Mouse (Mus musculus): ENCODE measurements at regions not wholly inside any gene's neighbourhood (a gene's known extent, or its start where the extent isn't known, plus 50 kb on each side); places are given as distances from the start of the nearest gene placed in this dataset.
A peak's percentile ranks its signal among the peaks of the same experiment; 100 is the strongest.

DNA sequence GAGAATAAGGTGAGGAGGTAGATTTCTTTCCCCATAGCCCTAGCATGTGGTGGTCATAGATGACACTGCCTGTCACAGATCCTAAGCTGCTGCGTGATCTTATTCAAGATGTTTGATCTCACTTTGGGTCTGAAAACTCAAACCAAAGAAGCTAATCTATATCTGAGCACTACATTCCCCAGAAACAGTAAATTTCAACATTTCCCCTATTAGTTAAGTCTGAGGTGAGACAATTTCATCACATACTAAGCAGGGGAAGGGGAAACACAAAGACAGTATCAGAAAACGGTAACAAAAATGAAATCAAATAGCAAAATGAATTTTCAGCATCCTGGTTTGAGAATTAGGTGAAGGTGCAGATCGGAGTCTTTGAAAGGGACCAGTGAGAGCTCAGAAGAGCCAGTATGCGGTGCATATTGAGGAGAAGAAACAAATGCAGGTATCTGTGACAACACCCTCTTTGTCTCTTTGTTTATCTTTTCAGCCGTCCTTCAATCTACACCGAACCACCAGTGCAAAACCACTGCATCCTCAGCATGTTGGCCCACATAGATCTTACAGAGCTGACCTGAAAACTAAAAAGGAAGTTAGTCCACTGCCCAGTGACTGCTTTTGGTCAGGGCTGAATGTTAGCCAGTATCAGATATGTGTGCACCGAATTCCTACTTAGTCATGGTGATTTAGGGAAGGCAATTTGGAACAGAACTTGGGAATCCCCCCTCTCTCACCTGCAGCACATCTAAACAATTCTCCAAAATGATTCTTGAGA is 247.0 kb downstream of the Ets1 start:
- Histone ChIP-seq H3K4me2 (ENCODE audit: low read depth, low read length) (no peak overlapping the region), H3K27me3 (replicated peaks; ENCODE audit: control insufficient read depth, insufficient read depth, low read length) (no peaks in the 10 kb centered on the region), H3K9me3 (ENCODE audit: control insufficient read depth, low read length) (no peaks in the 10 kb centered on the region), H3K36me3 (ENCODE audit: control insufficient read depth, insufficient read depth, low read length) (no peaks in the 10 kb centered on the region), H3K9ac (ENCODE audit: low read depth, low read length) (no peak overlapping the region), H3K4me1 (ENCODE audit: control insufficient read depth, insufficient read depth, low read length) (no peaks in the 10 kb centered on the region), H3K4me3 (ENCODE audit: low read depth, low read length) (no peak overlapping the region), H3K27ac (replicated peaks; ENCODE audit: low read depth, low read length) (no peak overlapping the region)
- DNase-seq (ENCODE audit: low spot score) (no peak), ATAC-seq (ENCODE audit: low read depth) (no peak)
- WGBS: 61% methylated on average over 7 of the region's 7 CpGs

DNA sequence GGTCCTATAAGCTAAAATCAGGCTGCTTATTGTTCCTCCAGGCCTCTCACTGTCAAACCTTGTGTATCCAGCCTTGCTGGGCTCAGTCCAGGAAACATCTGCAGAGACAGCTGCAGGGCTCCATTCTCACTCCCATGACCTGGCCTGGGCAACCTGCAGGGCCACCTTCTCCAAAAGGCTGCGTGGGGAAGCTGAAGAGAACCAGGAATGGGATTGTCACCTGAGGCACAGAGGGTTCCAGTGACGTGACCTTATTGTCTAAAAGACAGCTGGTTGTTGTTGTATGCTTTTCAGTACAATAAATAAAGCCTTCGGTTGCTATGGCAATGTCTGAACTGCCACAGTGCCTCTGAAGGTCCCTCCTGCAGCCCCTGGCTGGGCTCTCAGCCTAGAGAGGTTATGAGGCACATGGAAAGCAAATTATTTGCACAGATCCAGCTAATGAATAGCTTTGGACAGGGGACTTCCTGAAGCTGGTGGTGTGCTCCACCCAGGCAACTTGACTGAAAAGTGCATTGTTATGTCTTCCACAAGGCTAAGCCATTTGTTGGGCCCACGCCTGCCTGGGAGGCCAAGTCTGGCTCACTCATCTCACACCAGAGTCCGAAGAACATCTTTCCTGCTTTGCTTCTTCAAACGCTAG is 250.1 kb downstream of the Ets1 start:
- Histone ChIP-seq H3K4me3 (ENCODE audit: low read depth, low read length) (no peak overlapping the region), H3K27ac (replicated peaks; ENCODE audit: low read depth, low read length) (no peak overlapping the region), H3K9me3 (ENCODE audit: control insufficient read depth, low read length) (no peaks in the 10 kb centered on the region), H3K27me3 (replicated peaks; ENCODE audit: control insufficient read depth, insufficient read depth, low read length) (no peaks in the 10 kb centered on the region), H3K4me2 (ENCODE audit: low read depth, low read length) (no peak overlapping the region), H3K9ac (ENCODE audit: low read depth, low read length) (no peak overlapping the region), H3K36me3 (ENCODE audit: control insufficient read depth, insufficient read depth, low read length) (no peaks in the 10 kb centered on the region), H3K4me1 (ENCODE audit: control insufficient read depth, insufficient read depth, low read length) (no peaks in the 10 kb centered on the region)
- ATAC-seq (ENCODE audit: low read depth): no peak
- WGBS: 67% methylated on average over 6 of the region's 6 CpGs
- DNase-seq (ENCODE audit: low spot score): peak; percentile 42

DNA sequence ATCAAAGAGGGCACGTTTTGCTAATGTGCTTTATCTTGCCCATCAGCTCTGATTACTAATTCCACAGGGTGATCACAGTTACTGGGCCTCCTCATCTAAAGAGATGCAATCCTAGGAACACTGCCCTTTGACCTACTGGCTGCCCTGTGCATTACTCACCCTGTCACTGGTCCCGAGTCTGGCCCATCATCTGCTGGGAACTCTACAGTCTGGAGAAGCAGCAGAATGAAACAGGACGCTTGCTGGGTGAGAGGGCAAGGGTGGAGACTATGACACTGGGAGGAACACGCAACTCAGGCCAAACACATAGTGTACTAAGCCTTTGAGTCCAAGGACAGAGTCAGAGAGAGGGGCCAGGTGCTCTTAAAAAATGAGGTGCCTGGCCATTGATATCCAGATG is 263.8 kb downstream of the Ets1 start:
- no peaks in the 10 kb centered on the region for H3K9me3 ChIP-seq (ENCODE audit: control insufficient read depth, low read length)
- H3K36me3 ChIP-seq (ENCODE audit: control insufficient read depth, insufficient read depth, low read length): no peaks in the 10 kb centered on the region
- H3K4me2 ChIP-seq (ENCODE audit: low read depth, low read length): no peak overlapping the region
- H3K4me1 ChIP-seq (ENCODE audit: control insufficient read depth, insufficient read depth, low read length): no peaks in the 10 kb centered on the region
- no peaks in the 10 kb centered on the region for H3K27me3 ChIP-seq (replicated peaks; ENCODE audit: control insufficient read depth, insufficient read depth, low read length)
- no peak overlapping the region for H3K27ac ChIP-seq (replicated peaks; ENCODE audit: low read depth, low read length)
- no peak overlapping the region for H3K4me3 ChIP-seq (ENCODE audit: low read depth, low read length)
- DNase-seq (ENCODE audit: low spot score): no peak
- no peak overlapping the region for H3K9ac ChIP-seq (ENCODE audit: low read depth, low read length)
- ATAC-seq (ENCODE audit: low read depth): no peak
- 38% methylated on average over 4 of the region's 4 CpGs for WGBS

DNA sequence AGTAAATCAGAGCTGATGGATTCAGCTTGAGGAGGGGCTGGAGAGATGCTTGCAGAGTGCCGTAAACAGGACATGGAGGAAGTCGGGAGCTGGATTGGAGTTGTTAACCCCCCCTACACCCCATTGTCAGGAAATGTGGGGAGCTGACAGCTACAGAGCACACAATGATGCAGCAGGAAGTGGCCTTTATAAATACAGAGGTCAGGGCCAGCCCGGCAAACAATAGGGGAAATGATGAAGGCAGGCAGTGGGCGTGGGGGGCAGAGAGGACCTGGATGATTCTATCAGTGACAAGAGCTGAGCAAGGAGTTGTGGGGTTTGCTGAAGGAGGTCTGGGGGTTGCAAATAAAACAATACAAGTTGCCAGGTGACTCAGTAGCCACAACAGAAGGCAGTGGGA is 265.3 kb downstream of the Ets1 start:
- H3K4me1 ChIP-seq (ENCODE audit: control insufficient read depth, insufficient read depth, low read length): no peaks in the 10 kb centered on the region
- H3K4me3 ChIP-seq (ENCODE audit: low read depth, low read length): no peak overlapping the region
- H3K9me3 ChIP-seq (ENCODE audit: control insufficient read depth, low read length): no peaks in the 10 kb centered on the region
- H3K27me3 ChIP-seq (replicated peaks; ENCODE audit: control insufficient read depth, insufficient read depth, low read length): no peaks in the 10 kb centered on the region
- H3K4me2 ChIP-seq (ENCODE audit: low read depth, low read length): no peak overlapping the region
- no peak overlapping the region for H3K27ac ChIP-seq (replicated peaks; ENCODE audit: low read depth, low read length)
- H3K36me3 ChIP-seq (ENCODE audit: control insufficient read depth, insufficient read depth, low read length): no peaks in the 10 kb centered on the region
- peak; percentile 41 for DNase-seq (ENCODE audit: low spot score)
- ATAC-seq (ENCODE audit: low read depth): no peak
- 53% methylated on average over 4 of the region's 4 CpGs for WGBS
- H3K9ac ChIP-seq (ENCODE audit: low read depth, low read length): no peak overlapping the region

DNA sequence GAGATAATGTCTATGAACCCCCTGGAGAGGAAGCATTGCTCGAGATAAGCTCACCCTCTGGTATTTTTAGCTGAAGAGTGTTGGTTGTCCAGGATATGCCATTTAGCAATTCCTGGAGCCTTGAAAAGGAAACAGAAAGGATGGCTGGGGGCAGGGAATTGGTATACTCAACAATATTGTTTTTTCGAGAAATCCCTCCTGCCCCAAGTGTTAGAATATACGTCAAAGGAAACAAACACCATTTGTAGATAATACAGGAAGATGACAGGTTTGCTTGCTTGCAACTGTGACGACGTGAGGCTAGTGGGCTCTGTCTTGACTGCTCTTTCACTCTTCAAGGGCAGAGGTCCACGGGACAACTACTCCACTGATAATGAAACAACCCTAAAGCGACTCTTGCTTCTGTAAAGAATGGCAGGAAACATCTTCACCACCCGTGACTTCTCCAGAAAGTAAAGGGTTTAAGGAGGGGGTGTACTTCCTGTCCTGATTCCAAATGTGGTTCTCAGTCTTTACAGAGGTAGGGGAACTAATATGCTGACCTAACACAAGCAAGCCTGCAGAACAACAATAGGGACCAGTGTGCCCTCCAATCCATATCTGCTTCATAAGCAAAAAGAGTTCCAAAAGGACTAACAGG is 270.3 kb downstream of the Ets1 start:
- no peak for ATAC-seq (ENCODE audit: low read depth)

DNA sequence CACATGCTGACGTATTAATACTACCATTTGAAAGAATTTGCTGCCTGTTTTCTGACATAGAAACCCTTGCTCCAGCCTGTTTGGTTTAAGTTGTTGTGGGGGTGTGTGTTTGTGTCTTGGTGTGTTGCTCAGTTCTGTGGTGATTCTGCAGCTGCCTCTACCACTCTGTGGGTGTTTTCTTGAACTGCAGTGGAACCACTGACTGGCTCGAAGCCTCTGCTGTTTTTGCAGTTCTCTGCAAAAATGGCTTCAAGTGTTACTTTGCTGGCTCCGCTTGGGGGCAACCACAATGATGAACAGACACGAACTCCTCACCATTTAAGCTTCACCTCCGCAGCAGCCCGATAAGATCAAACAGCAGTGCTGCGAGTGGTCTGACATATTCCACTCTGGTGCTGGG is 274.6 kb downstream of the Ets1 start:
- 83% methylated on average over 7 of the region's 7 CpGs for WGBS

More for the DNA sequence above, 270.3 kb downstream of the Ets1 start:
- H3K27me3 ChIP-seq (replicated peaks; ENCODE audit: control insufficient read depth, insufficient read depth, low read length): no peaks in the 10 kb centered on the region
- peak; percentile 12 for DNase-seq (ENCODE audit: low spot score)
- H3K27ac ChIP-seq (replicated peaks; ENCODE audit: low read depth, low read length): no peak overlapping the region
- no peaks in the 10 kb centered on the region for H3K9me3 ChIP-seq (ENCODE audit: control insufficient read depth, low read length)
- no peak overlapping the region for H3K9ac ChIP-seq (ENCODE audit: low read depth, low read length)
- no peak overlapping the region for H3K4me2 ChIP-seq (ENCODE audit: low read depth, low read length)
- no peaks in the 10 kb centered on the region for H3K4me1 ChIP-seq (ENCODE audit: control insufficient read depth, insufficient read depth, low read length)
- no peaks in the 10 kb centered on the region for H3K36me3 ChIP-seq (ENCODE audit: control insufficient read depth, insufficient read depth, low read length)
- H3K4me3 ChIP-seq (ENCODE audit: low read depth, low read length): no peak overlapping the region
- WGBS: 70% methylated on average over 8 of the region's 8 CpGs

DNA sequence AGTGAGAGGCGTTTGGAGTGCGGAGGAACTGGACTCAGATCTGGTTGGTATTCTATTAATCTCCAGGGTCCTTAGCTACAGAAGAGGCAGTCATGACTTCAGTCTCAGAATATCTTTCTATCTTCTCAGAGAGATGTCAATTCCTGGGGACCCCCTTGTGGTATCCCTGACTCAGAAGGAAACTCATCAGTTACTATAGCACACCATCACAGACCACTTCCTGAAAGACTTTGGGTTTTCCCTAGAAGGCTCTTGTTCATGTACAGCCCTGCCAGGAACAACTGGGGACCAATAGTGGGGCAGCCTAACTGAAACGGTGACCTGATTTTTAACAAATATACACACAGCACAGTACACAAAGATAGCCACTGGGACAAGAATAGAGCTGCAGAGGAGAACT is 279.6 kb downstream of the Ets1 start:
- Histone ChIP-seq H3K4me2 (ENCODE audit: low read depth, low read length) (no peak overlapping the region), H3K9me3 (ENCODE audit: control insufficient read depth, low read length) (no peaks in the 10 kb centered on the region), H3K27ac (replicated peaks; ENCODE audit: low read depth, low read length) (no peak overlapping the region), H3K9ac (ENCODE audit: low read depth, low read length) (no peak overlapping the region), H3K36me3 (ENCODE audit: control insufficient read depth, insufficient read depth, low read length) (no peaks in the 10 kb centered on the region), H3K4me3 (ENCODE audit: low read depth, low read length) (no peak overlapping the region), H3K27me3 (replicated peaks; ENCODE audit: control insufficient read depth, insufficient read depth, low read length) (no peaks in the 10 kb centered on the region), H3K4me1 (ENCODE audit: control insufficient read depth, insufficient read depth, low read length) (no peaks in the 10 kb centered on the region)
- WGBS: 94% methylated on average over 3 of the region's 3 CpGs
- DNase-seq (ENCODE audit: low spot score) (no peak), ATAC-seq (ENCODE audit: low read depth) (no peak)

More for the DNA sequence above, 274.6 kb downstream of the Ets1 start:
- Histone ChIP-seq H3K27ac (replicated peaks; ENCODE audit: low read depth, low read length) (no peak overlapping the region), H3K27me3 (replicated peaks; ENCODE audit: control insufficient read depth, insufficient read depth, low read length) (no peaks in the 10 kb centered on the region), H3K4me3 (ENCODE audit: low read depth, low read length) (no peak overlapping the region), H3K36me3 (ENCODE audit: control insufficient read depth, insufficient read depth, low read length) (no peaks in the 10 kb centered on the region), H3K4me2 (ENCODE audit: low read depth, low read length) (no peak overlapping the region), H3K9me3 (ENCODE audit: control insufficient read depth, low read length) (no peaks in the 10 kb centered on the region), H3K4me1 (ENCODE audit: control insufficient read depth, insufficient read depth, low read length) (no peaks in the 10 kb centered on the region), H3K9ac (ENCODE audit: low read depth, low read length) (no peak overlapping the region)
- no peak for DNase-seq (ENCODE audit: low spot score)
- no peak for ATAC-seq (ENCODE audit: low read depth)

DNA sequence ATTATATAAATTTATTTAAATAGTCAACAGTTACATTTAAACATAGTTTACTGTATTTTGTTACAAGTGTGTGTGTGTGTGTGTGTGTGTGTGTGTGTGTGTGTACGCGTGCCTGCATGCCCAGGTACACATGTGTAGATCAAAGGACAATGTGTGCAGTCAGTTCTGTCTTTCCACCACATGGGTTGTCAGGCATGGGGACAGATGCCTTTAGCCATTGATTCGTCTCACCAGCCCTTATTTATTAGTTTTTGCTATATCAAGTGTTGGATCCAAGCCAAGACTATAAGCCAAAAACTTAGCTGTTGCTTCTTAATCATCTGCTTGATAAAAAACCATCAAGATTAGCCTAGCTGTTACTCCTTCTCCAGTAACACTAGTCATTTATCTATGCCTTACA is 280.7 kb downstream of the Ets1 start:
- ATAC-seq (ENCODE audit: low read depth) (no peak), DNase-seq (ENCODE audit: low spot score) (no peak)
- Histone ChIP-seq H3K9ac (ENCODE audit: low read depth, low read length) (no peak overlapping the region), H3K4me1 (ENCODE audit: control insufficient read depth, insufficient read depth, low read length) (no peaks in the 10 kb centered on the region), H3K4me3 (ENCODE audit: low read depth, low read length) (no peak overlapping the region), H3K27me3 (replicated peaks; ENCODE audit: control insufficient read depth, insufficient read depth, low read length) (no peaks in the 10 kb centered on the region), H3K9me3 (ENCODE audit: control insufficient read depth, low read length) (no peaks in the 10 kb centered on the region), H3K36me3 (ENCODE audit: control insufficient read depth, insufficient read depth, low read length) (no peaks in the 10 kb centered on the region), H3K4me2 (ENCODE audit: low read depth, low read length) (no peak overlapping the region), H3K27ac (replicated peaks; ENCODE audit: low read depth, low read length) (no peak overlapping the region)
- whole genome bisulfite sequencing: 86% methylated on average over 3 of the region's 3 CpGs

Data from embryonic facial prominence, embryonic 14.5 days (tissue).